Mouse (Mus musculus): Measurements from ENCODE around the gene Tln1.

- TF ChIP-seq PAX5 (IDR thresholded peaks at IDR 0.05; ENCODE audit: low read length) (no peak), NRF1 (IDR thresholded peaks at IDR 0.05; ENCODE audit: low read depth, low read length) (no peak), CTCF (conservative IDR thresholded peaks at IDR 0.05 in 1 of 2, IDR thresholded peaks at IDR 0.05 in 1 of 2; ENCODE audit: low read depth in 2 of 2, low read length in 2 of 2) (no peak), NELFE (IDR thresholded peaks at IDR 0.05; ENCODE audit: low read depth, low read length) (no peak), CHD1 (IDR thresholded peaks at IDR 0.05; ENCODE audit: low read depth, low read length) (no peak), CHD2 (IDR thresholded peaks at IDR 0.05; ENCODE audit: low read length) (no peak), MXI1 (IDR thresholded peaks at IDR 0.05; ENCODE audit: low read depth, low read length) (no peak)
These were observed 31.0 kb upstream of the Tln1 start for GRCm38 (mm10) chr4:43593453-43593852.
